Mouse (Mus musculus): ENCODE data around the gene Pkd1. TPM values are rescaled to one million over a fixed set of nuclear protein-coding genes. Genes with fewer than 3 reads are reported as not detected.

Gene Pkd1
- total and polyA plus RNA-seq, 3 experiments = 2.8 to 13.4 (median 8.3) TPM

GRCm38 (mm10) chr17:24537536-24537935 lies 12.1 kb upstream of the Pkd1 start:
- H3K4me2 ChIP-seq (ENCODE audit: insufficient read depth, low read depth, poor library complexity, severe bottlenecking) = no peak overlapping the region
- peaks cover 11 to 37% of the 10 kb centered on the region in 2 experiments for H3K4me1 ChIP-seq (ENCODE audit: control insufficient read depth in 1 of 2, insufficient read depth in 2 of 2)
- in situ Hi-C loops (cut with MboI; ENCODE audit: low pct_ligation_motif_present, low pct_unique_long_range_greater_than_20kb, low sequenced_read_pairs) (no loop called here), dilution Hi-C loops (cut with MboI; ENCODE audit: extremely low pct_ligation_motif_present, extremely low pct_unique_long_range_greater_than_20kb, low sequenced_read_pairs) (no loop called here)
- no peak overlapping the region for H3K27ac ChIP-seq (ENCODE audit: insufficient read depth, low read depth)
- H3K9ac ChIP-seq (ENCODE audit: insufficient read depth, low read depth) = no peak overlapping the region
- no peaks in the 10 kb centered on the region for H3K79me2 ChIP-seq (replicated peaks; ENCODE audit: control insufficient read depth, extremely low read depth, insufficient read depth, poor library complexity, severe bottlenecking)
- H3K4me3 ChIP-seq (replicated peaks in 1 of 3; ENCODE audit: low read depth in 2 of 3, low read length in 2 of 3, poor library complexity in 1 of 3) = no peak overlapping the region
- no peaks in the 10 kb centered on the region for H3K27me3 ChIP-seq (replicated peaks)
- TF ChIP-seq PAX5 (IDR thresholded peaks at IDR 0.05; ENCODE audit: low read length) (no peak), SMC3 (IDR thresholded peaks at IDR 0.05; ENCODE audit: low read depth, low read length) (no peak), CHD2 (IDR thresholded peaks at IDR 0.05; ENCODE audit: low read length) (no peak), CHD1 (IDR thresholded peaks at IDR 0.05; ENCODE audit: low read depth, low read length) (no peak), ZMIZ1 (IDR thresholded peaks at IDR 0.05; ENCODE audit: low read depth, low read length) (no peak), IRF4 (IDR thresholded peaks at IDR 0.05; ENCODE audit: low read depth, low read length) (no peak), ETS1 (conservative IDR thresholded peaks at IDR 0.05; ENCODE audit: low read depth, low read length) (no peak), MEF2A (IDR thresholded peaks at IDR 0.05; ENCODE audit: borderline replicate concordance, low read depth, low read length) (no peak), RCOR1 (conservative IDR thresholded peaks at IDR 0.05; ENCODE audit: low read depth, low read length) (no peak), ELF1 (IDR thresholded peaks at IDR 0.05; ENCODE audit: low read depth, low read length) (no peak), BHLHE40 (IDR thresholded peaks at IDR 0.05; ENCODE audit: low read depth, low read length) (no peak), POLR2AphosphoS2 (IDR thresholded peaks at IDR 0.05; ENCODE audit: low read depth, low read length) (no peak), MYC (IDR thresholded peaks at IDR 0.05; ENCODE audit: low read depth, low read length) (no peak), ZNF384 (IDR thresholded peaks at IDR 0.05; ENCODE audit: low read depth, low read length) (no peak), USF1 (IDR thresholded peaks at IDR 0.05; ENCODE audit: low read depth, low read length) (no peak)
- H3K9me3 ChIP-seq (replicated peaks; ENCODE audit: low read length) = no peaks in the 10 kb centered on the region
- H3K36me3 ChIP-seq (replicated peaks in 1 of 2; ENCODE audit: control insufficient read depth in 1 of 2, insufficient read depth in 1 of 2, low read length in 1 of 2) = peaks cover 0 to 5% of the 10 kb centered on the region in 2 experiments
- no peak for DNase-seq (ENCODE audit: extremely low read depth)

- H3K4me2 ChIP-seq (ENCODE audit: insufficient read depth, low read depth, poor library complexity, severe bottlenecking) = no peak overlapping the region
- H3K27ac ChIP-seq (ENCODE audit: insufficient read depth, low read depth) = no peak overlapping the region
- no peak overlapping the region for H3K9ac ChIP-seq (ENCODE audit: insufficient read depth, low read depth)
- H3K27me3 ChIP-seq (replicated peaks) = no peaks in the 10 kb centered on the region
- no peak overlapping the region for H3K4me3 ChIP-seq (replicated peaks in 1 of 3; ENCODE audit: low read depth in 2 of 3, low read length in 2 of 3, poor library complexity in 1 of 3)
- no peaks in the 10 kb centered on the region for H3K9me3 ChIP-seq (replicated peaks; ENCODE audit: low read length)
- peak; percentile 59 for DNase-seq (ENCODE audit: extremely low read depth)
- dilution Hi-C loops (cut with MboI; ENCODE audit: extremely low pct_ligation_motif_present, extremely low pct_unique_long_range_greater_than_20kb, low sequenced_read_pairs) (no loop called here), in situ Hi-C loops (cut with MboI; ENCODE audit: low pct_ligation_motif_present, low pct_unique_long_range_greater_than_20kb, low sequenced_read_pairs) (no loop called here)
- H3K79me2 ChIP-seq (replicated peaks; ENCODE audit: control insufficient read depth, extremely low read depth, insufficient read depth, poor library complexity, severe bottlenecking) = no peaks in the 10 kb centered on the region
- TF ChIP-seq TBP (conservative IDR thresholded peaks at IDR 0.05; ENCODE audit: low read depth, low read length) (no peak), CTCF (conservative IDR thresholded peaks at IDR 0.05 in 1 of 2, IDR thresholded peaks at IDR 0.05 in 1 of 2; ENCODE audit: low read depth in 2 of 2, low read length in 2 of 2) (peak; percentile 27 to 67; a peak in 3 of 4 replicates), SMC3 (IDR thresholded peaks at IDR 0.05; ENCODE audit: low read depth, low read length) (peak; percentile 50), BHLHE40 (IDR thresholded peaks at IDR 0.05; ENCODE audit: low read depth, low read length) (no peak), RAD21 (IDR thresholded peaks at IDR 0.05; ENCODE audit: low read depth, low read length) (peak; percentile 63), TCF12 (IDR thresholded peaks at IDR 0.05; ENCODE audit: low read depth, low read length) (no peak)
- no peaks in the 10 kb centered on the region for H3K36me3 ChIP-seq (replicated peaks in 1 of 2; ENCODE audit: control insufficient read depth in 1 of 2, insufficient read depth in 1 of 2, low read length in 1 of 2)
- peaks cover 2 to 24% of the 10 kb centered on the region in 2 experiments; a peak in 3 of 4 replicates for H3K4me1 ChIP-seq (ENCODE audit: control insufficient read depth in 1 of 2, insufficient read depth in 2 of 2)
Measured at GRCm38 (mm10) chr17:24538950-24539349, 10.7 kb upstream of the Pkd1 start.
